Mouse (Mus musculus): ENCODE measurements around the gene Cul1. TPM values are rescaled to one million over a fixed set of nuclear protein-coding genes. Genes with fewer than 3 reads are reported as not detected.

Gene Cul1
- polyA plus RNA-seq, 1 experiment from 2014 or later: 126 TPM

DNA sequence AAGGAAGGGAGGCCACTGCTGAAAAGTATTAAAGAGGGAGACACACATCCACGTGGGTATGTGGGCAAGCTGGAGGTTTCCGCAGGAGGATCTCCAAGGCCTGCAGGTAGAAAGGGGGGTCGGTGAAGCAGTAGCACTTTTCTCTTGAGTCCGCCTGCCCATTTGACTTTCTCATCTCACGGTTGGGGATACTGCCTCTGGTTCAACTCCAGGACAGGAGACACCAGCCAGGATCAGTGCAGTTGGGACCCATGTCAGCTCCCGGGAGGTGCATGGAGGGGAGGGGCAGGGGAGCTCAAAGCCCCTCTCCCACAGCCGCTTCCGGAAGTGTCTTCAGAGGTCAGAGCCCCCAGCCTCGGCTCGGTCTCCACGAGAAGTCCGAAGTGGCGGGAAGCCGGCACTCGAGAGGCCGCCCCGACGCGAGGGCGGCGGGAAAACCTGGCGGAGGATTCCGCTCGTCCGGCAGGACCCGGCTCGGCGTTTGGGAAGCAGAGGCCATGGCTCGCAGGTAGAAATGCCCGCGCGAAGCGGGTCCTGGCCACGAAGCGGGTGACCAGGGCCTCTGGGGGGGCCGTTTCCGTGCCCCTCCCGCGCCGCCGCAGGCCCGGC, 428 bp downstream of the Cul1 start:
- Histone ChIP-seq H3K9ac (peak overlapping the region; percentile 100), H3K36me3 (no peaks in the 10 kb centered on the region), H3K4me1 (peaks cover 11% of the 10 kb centered on the region; the same call in 1 of the 2 replicates), H3K4me2 (peak overlapping the region; percentile 76), H3K4me3 (peak overlapping the region; percentile 95), H3K27ac (peak overlapping the region; percentile 97), H3K27me3 (no peaks in the 10 kb centered on the region), H3K9me3 (no peaks in the 10 kb centered on the region)
- ATAC-seq (ENCODE audit: insufficient number of reproducible peaks, low FRiP score, low TSS enrichment, low read depth): peak; percentile 50
- WGBS: under 1% methylated on average over 42 of the region's 42 CpGs

GRCm38 (mm10) chr6:47454131-47454574, 955 bp downstream of the Cul1 start:
- Histone ChIP-seq H3K9ac (peak overlapping the region; percentile 100), H3K27me3 (no peaks in the 10 kb centered on the region), H3K4me3 (peak overlapping the region; percentile 95), H3K4me1 (peaks cover 11% of the 10 kb centered on the region; the same call in 1 of the 2 replicates), H3K27ac (peak overlapping the region; percentile 97), H3K9me3 (no peaks in the 10 kb centered on the region), H3K36me3 (no peaks in the 10 kb centered on the region), H3K4me2 (peak overlapping the region; percentile 76)
- ATAC-seq (ENCODE audit: insufficient number of reproducible peaks, low FRiP score, low TSS enrichment, low read depth): peak; percentile 91
- 0% methylated on average over 35 of the region's 72 CpGs for WGBS

GRCm38 (mm10) chr6:47454575-47455571, 1.7 kb downstream of the Cul1 start:
- under 1% methylated on average over 75 of the region's 79 CpGs for WGBS
- ATAC-seq (ENCODE audit: insufficient number of reproducible peaks, low FRiP score, low TSS enrichment, low read depth): peak; percentile 62
- H3K27me3 ChIP-seq: no peaks in the 10 kb centered on the region
- peak overlapping the region; percentile 95 for H3K4me3 ChIP-seq
- H3K9ac ChIP-seq: peak overlapping the region; percentile 100
- H3K4me1 ChIP-seq: peaks cover 11% of the 10 kb centered on the region; the same call in 1 of the 2 replicates
- H3K9me3 ChIP-seq: no peaks in the 10 kb centered on the region
- peak overlapping the region; percentile 97 for H3K27ac ChIP-seq
- peak overlapping the region; percentile 76 for H3K4me2 ChIP-seq
- H3K36me3 ChIP-seq: no peaks in the 10 kb centered on the region

DNA sequence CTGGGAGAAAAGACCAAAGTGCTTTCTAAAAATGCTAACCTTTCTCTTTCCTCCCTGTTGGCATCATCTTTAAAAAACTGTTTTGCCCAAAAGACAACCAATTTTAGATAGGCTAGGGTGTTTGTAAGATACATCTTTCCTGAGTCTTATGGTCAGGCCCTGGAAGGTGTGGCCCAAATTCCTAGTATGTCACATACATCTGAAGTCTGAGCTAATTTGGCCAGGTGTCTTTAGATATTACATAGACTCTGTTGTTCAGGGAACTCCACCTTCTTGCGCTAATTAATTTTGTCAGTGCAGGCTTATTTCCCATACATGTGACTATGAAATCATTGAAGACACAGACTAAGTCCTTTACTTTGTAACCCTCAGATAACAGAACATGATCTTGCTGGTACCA, 2.6 kb downstream of the Cul1 start:
- ATAC-seq (ENCODE audit: insufficient number of reproducible peaks, low FRiP score, low TSS enrichment, low read depth): no peak
- no peaks in the 10 kb centered on the region for H3K9me3 ChIP-seq
- H3K4me3 ChIP-seq: peak overlapping the region; percentile 95
- no peaks in the 10 kb centered on the region for H3K27me3 ChIP-seq
- H3K36me3 ChIP-seq: no peaks in the 10 kb centered on the region
- no peak overlapping the region for H3K9ac ChIP-seq
- H3K27ac ChIP-seq: no peak overlapping the region
- peak overlapping the region; percentile 76 for H3K4me2 ChIP-seq
- H3K4me1 ChIP-seq: peaks cover 11% of the 10 kb centered on the region; the same call in 1 of the 2 replicates
- WGBS: 57% methylated on average over 1 of the region's 1 CpGs

GRCm38 (mm10) chr6:47456853-47457252, 3.7 kb downstream of the Cul1 start:
- H3K9ac ChIP-seq: no peak overlapping the region
- 53% methylated on average over 2 of the region's 2 CpGs for WGBS
- H3K4me2 ChIP-seq: no peak overlapping the region
- H3K27me3 ChIP-seq: no peaks in the 10 kb centered on the region
- H3K9me3 ChIP-seq: no peaks in the 10 kb centered on the region
- peaks cover 11% of the 10 kb centered on the region; the same call in 1 of the 2 replicates for H3K4me1 ChIP-seq
- no peaks in the 10 kb centered on the region for H3K36me3 ChIP-seq
- no peak overlapping the region for H3K4me3 ChIP-seq
- H3K27ac ChIP-seq: no peak overlapping the region
- ATAC-seq (ENCODE audit: insufficient number of reproducible peaks, low FRiP score, low TSS enrichment, low read depth): no peak

- Histone ChIP-seq H3K36me3 (no peaks in the 10 kb centered on the region), H3K4me3 (no peak overlapping the region), H3K27ac (no peak overlapping the region), H3K9ac (no peak overlapping the region), H3K9me3 (no peaks in the 10 kb centered on the region), H3K27me3 (no peaks in the 10 kb centered on the region), H3K4me1 (no peaks in the 10 kb centered on the region), H3K4me2 (no peak overlapping the region)
- no peak for ATAC-seq (ENCODE audit: insufficient number of reproducible peaks, low FRiP score, low TSS enrichment, low read depth)
- WGBS: 65% methylated on average over 2 of the region's 2 CpGs
These were observed 12.2 kb downstream of the Cul1 start for GRCm38 (mm10) chr6:47465400-47465799.

GRCm38 (mm10) chr6:47466488-47466887, 13.3 kb downstream of the Cul1 start:
- Histone ChIP-seq H3K9me3 (no peaks in the 10 kb centered on the region), H3K27me3 (no peaks in the 10 kb centered on the region), H3K27ac (no peak overlapping the region), H3K4me1 (no peaks in the 10 kb centered on the region), H3K4me2 (no peak overlapping the region), H3K36me3 (no peaks in the 10 kb centered on the region), H3K4me3 (no peak overlapping the region), H3K9ac (no peak overlapping the region)
- ATAC-seq (ENCODE audit: insufficient number of reproducible peaks, low FRiP score, low TSS enrichment, low read depth): no peak
- 91% methylated on average over 2 of the region's 2 CpGs for WGBS

DNA sequence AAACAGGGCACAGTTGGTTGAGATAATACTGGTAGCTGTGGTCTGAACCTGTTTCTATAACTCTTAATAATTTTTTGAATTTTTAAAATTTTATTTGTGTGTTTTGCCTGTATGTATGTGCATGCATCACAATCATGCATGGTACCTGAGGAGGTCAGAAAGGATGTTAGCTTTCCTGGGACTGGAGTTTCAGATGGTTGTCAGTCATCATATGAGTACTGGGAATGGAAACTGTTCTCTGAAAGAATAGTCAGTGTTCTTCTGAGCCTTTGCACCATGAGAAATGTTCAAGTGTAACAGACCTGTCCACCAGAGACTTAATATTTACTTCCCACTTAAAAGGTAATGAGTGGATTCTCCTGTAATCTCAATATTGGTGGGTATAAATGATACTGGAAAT, 13.9 kb downstream of the Cul1 start:
- ATAC-seq (ENCODE audit: insufficient number of reproducible peaks, low FRiP score, low TSS enrichment, low read depth): no peak
- Histone ChIP-seq H3K36me3 (no peaks in the 10 kb centered on the region), H3K27me3 (no peaks in the 10 kb centered on the region), H3K9ac (no peak overlapping the region), H3K4me1 (no peaks in the 10 kb centered on the region), H3K9me3 (no peaks in the 10 kb centered on the region), H3K4me3 (no peak overlapping the region), H3K27ac (no peak overlapping the region), H3K4me2 (no peak overlapping the region)

DNA sequence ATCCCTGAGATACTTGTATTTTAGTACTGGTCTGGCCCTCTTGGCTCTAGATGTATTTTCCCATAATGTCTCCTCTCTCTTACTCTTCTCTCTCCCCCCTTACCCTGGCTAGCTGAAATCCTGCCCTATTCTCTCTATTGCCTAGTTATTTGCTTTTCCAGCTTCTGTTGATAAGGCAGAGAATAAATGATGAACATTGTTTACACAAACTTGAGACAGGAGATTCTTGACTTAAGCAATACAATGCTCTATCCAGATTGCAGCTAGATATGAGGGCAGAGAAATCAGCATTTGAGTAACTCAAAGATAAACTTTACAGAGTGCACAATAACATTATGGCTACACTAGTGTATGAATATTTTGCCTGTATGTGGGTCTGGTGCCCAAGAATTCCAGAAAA, 16.6 kb downstream of the Cul1 start:
- ATAC-seq (ENCODE audit: insufficient number of reproducible peaks, low FRiP score, low TSS enrichment, low read depth): no peak
- Histone ChIP-seq H3K27ac (no peak overlapping the region), H3K4me1 (no peaks in the 10 kb centered on the region), H3K4me2 (no peak overlapping the region), H3K27me3 (no peaks in the 10 kb centered on the region), H3K9me3 (no peaks in the 10 kb centered on the region), H3K4me3 (no peak overlapping the region), H3K9ac (no peak overlapping the region), H3K36me3 (no peaks in the 10 kb centered on the region)

- Histone ChIP-seq H3K9me3 (no peaks in the 10 kb centered on the region), H3K27ac (no peak overlapping the region), H3K36me3 (no peaks in the 10 kb centered on the region), H3K4me3 (no peak overlapping the region), H3K4me1 (no peaks in the 10 kb centered on the region), H3K4me2 (no peak overlapping the region), H3K27me3 (no peaks in the 10 kb centered on the region), H3K9ac (no peak overlapping the region)
- ATAC-seq (ENCODE audit: insufficient number of reproducible peaks, low FRiP score, low TSS enrichment, low read depth): no peak
These were observed 19.2 kb downstream of the Cul1 start for GRCm38 (mm10) chr6:47472444-47472843.

DNA sequence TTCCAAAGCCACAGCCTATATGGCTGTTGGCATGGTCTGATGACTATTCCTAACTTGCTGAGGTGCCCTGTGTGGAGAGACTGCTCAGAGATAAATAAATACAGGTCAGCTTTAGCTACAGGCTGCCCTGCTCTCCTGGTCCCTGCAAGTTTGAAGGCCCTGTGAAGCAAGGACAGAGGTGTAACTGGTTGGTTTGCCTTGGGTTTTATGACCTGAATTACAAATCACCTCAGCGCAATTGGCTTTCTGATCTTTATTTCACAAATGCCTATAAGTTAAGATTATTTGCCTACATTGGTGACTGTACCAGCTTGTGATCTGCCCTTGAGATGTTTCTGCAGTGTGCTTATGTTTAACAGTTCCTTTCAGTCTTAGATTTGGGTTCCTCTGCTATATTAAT, 28.8 kb downstream of the Cul1 start:
- Histone ChIP-seq H3K27ac (no peak overlapping the region), H3K4me2 (no peak overlapping the region), H3K4me1 (no peaks in the 10 kb centered on the region), H3K9ac (no peak overlapping the region), H3K27me3 (no peaks in the 10 kb centered on the region), H3K4me3 (no peak overlapping the region), H3K9me3 (no peaks in the 10 kb centered on the region), H3K36me3 (peaks cover 4% of the 10 kb centered on the region; the same call in 1 of the 2 replicates)
- WGBS: 82% methylated on average over 1 of the region's 1 CpGs
- ATAC-seq (ENCODE audit: insufficient number of reproducible peaks, low FRiP score, low TSS enrichment, low read depth): no peak

DNA sequence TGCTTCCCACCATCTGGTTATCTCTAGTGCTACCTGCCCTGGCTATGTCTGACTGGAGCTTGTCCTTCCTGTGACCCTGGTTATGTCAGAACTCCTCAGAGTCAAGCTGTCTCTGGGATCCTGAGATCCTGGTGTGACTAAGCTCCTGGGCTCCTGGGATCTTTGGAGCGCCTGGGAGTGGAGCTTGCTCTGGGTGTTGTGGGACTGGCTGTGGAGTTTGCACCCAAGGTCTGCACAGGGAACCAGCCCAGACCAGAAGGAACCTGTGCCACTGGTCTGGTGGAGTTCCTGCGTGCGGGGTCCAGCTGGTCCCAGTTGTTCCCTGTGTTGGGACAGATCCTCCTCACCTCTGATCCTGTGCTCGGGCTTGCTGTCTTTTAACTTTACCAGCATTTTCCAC, 41.4 kb downstream of the Cul1 start:
- ATAC-seq (ENCODE audit: insufficient number of reproducible peaks, low FRiP score, low TSS enrichment, low read depth): no peak
- no peaks in the 10 kb centered on the region for H3K4me1 ChIP-seq
- no peak overlapping the region for H3K4me2 ChIP-seq
- no peaks in the 10 kb centered on the region for H3K9me3 ChIP-seq
- WGBS: 80% methylated on average over 4 of the region's 4 CpGs
- H3K27ac ChIP-seq: no peak overlapping the region
- H3K9ac ChIP-seq: no peak overlapping the region
- H3K4me3 ChIP-seq: no peak overlapping the region
- no peaks in the 10 kb centered on the region for H3K27me3 ChIP-seq
- peaks cover 6% of the 10 kb centered on the region; the same call in 1 of the 2 replicates for H3K36me3 ChIP-seq

Measured in limb, embryonic 15.5 days (tissue).